10 mouse cellular contexts compared by ENCODE assay signal in the genomic region with DNA sequence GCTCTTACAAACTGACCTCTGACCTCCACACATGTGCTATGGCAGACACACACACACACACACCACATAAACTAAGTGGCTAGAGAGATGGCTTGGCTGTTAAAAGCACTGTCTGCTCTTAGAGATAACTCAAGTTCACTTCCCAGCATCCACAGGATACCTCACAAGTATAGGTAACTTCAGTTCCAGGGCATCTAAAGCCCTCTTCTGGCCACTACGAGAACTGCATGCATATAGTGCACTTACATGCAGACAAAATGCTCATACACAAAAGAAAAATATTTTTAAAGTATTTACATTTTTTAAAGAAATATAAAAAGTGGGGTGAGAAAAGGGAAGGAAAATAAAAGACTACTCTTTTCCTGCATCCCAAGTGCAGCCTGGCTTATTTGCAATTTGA.
DNase-seq lines count a peak whose midpoint lies in the region.
"Had no signal": no experiment of that assay in that cellular context is flagged by ENCODE, and none has a peak within 500 bp of the region (broad histone marks: within the 10 kb centered on the region; RNA-seq: fewer than 3 reads in every experiment).

No protein-coding gene starts in this region.

- DNase-seq in cerebellum, postnatal 10 days: peak; percentile 29 to 43
- no peak for DNase-seq in cerebellum, adult 9-10 months
- DNase-seq in kidney, postnatal 10 days: peak; percentile 7
- DNase-seq in kidney, adult 11 months: no peak
- DNase-seq in 3T3-L1 (ENCODE audit: low read depth, low spot score): peak; percentile 29
- peak; percentile 4 for DNase-seq in WW6 (ENCODE audit: low read depth, low spot score)
- DNase-seq in cerebellum, postnatal 36 days: no peak
- no peak for DNase-seq in lung, postnatal 4 days
- DNase-seq: B cell, adult 2 months; spleen, adult 18-20 months had no signal

Comparison
In these comparisons a context has a peak if more than half of its experiments do, and no peak if none do; other contexts are left out.
1. DNase-seq: peak in cerebellum, postnatal 10 days (2 of 2), kidney, postnatal 10 days (single experiment), 3T3-L1 (single experiment) and WW6 (single experiment); none in cerebellum, adult 9-10 months (single experiment), kidney, adult 11 months (single experiment), cerebellum, postnatal 36 days (0 of 2) and lung, postnatal 4 days (0 of 2).